Mouse (Mus musculus): Measurements from ENCODE around the gene Nradd. TPM values are rescaled to one million over a fixed set of nuclear protein-coding genes. Genes with fewer than 3 reads are reported as not detected.
A peak's percentile ranks its signal among the peaks of the same experiment; 100 is the strongest.

The Nradd gene
- total and polyA plus RNA-seq, 2 experiments from 2014 or later = 17.4 to 23.2 TPM

DNA sequence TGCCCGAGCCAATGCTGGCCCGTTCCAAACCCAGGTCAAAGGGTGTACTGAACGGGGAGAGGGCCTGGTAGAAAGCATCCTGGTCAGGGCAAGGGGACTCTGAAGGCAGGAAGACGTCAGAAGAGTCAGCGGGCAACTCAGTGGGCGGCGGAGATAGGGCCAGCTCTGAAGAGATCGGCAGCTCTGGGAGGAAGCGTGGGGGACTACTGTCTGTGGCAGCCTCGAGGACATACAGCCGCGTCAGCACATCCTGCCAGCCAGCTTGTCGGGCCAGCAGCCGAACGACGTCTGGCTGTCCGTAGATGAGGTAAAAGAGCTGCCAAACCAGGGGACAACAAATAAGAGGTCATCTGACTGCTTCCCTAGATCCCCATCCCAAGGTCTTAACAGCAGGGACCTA lies 9.6 kb upstream of the Nradd start:
- H3K36me3 ChIP-seq (ENCODE audit: insufficient read depth, low read length) = peaks cover 31% of the 10 kb centered on the region
- H3K27me3 ChIP-seq (ENCODE audit: insufficient read depth, low read length) = no peaks in the 10 kb centered on the region
- H3K9ac ChIP-seq (replicated peaks; ENCODE audit: low read length, poor library complexity, severe bottlenecking) = no peak overlapping the region
- TF ChIP-seq CTCF (IDR thresholded peaks at IDR 0.05) = no peak
- no peak overlapping the region for H3K27ac ChIP-seq (ENCODE audit: low read depth, low read length)
- H3K4me2 ChIP-seq (ENCODE audit: low read depth, low read length, poor library complexity, severe bottlenecking) = no peak overlapping the region
- no peaks in the 10 kb centered on the region for H3K9me3 ChIP-seq (ENCODE audit: low read length)
- DNase-seq (ENCODE audit: low spot score) (no peak), ATAC-seq (ENCODE audit: low FRiP score) (no peak)
- H3K4me1 ChIP-seq (ENCODE audit: insufficient read depth, low read length) = no peaks in the 10 kb centered on the region
- H3K4me3 ChIP-seq (ENCODE audit: low read depth, low read length) = no peak overlapping the region
- 81% methylated on average over 17 of the region's 17 CpGs for WGBS

DNA sequence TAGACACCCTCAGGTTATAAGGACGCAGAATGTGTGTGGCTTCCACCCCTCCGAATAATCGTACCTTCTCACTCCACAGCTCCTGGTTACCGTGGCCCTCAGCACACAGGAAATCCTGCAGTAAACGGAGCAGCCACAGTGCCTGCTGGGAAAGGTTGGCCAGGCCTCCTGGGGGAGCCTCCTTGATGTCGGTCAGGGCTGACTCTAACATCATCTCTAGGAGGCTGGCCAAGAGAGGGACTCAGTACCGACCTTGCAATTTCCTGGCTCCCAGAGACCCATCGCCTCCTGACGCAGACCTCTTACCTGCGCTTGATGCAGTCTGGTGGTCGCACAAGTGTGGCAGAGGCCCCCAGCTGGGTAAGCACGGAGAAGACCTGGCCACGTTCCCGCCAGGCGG lies 8.4 kb upstream of the Nradd start:
- Histone ChIP-seq H3K27me3 (ENCODE audit: insufficient read depth, low read length) (no peaks in the 10 kb centered on the region), H3K4me3 (ENCODE audit: low read depth, low read length) (no peak overlapping the region), H3K27ac (ENCODE audit: low read depth, low read length) (no peak overlapping the region), H3K36me3 (ENCODE audit: insufficient read depth, low read length) (peaks cover 30% of the 10 kb centered on the region), H3K4me2 (ENCODE audit: low read depth, low read length, poor library complexity, severe bottlenecking) (no peak overlapping the region), H3K9ac (replicated peaks; ENCODE audit: low read length, poor library complexity, severe bottlenecking) (no peak overlapping the region), H3K4me1 (ENCODE audit: insufficient read depth, low read length) (no peaks in the 10 kb centered on the region), H3K9me3 (ENCODE audit: low read length) (no peaks in the 10 kb centered on the region)
- no peak for ATAC-seq (ENCODE audit: low FRiP score)
- no peak for DNase-seq (ENCODE audit: low spot score)
- TF ChIP-seq CTCF (IDR thresholded peaks at IDR 0.05) = no peak
- WGBS = 86% methylated on average over 15 of the region's 15 CpGs

DNA sequence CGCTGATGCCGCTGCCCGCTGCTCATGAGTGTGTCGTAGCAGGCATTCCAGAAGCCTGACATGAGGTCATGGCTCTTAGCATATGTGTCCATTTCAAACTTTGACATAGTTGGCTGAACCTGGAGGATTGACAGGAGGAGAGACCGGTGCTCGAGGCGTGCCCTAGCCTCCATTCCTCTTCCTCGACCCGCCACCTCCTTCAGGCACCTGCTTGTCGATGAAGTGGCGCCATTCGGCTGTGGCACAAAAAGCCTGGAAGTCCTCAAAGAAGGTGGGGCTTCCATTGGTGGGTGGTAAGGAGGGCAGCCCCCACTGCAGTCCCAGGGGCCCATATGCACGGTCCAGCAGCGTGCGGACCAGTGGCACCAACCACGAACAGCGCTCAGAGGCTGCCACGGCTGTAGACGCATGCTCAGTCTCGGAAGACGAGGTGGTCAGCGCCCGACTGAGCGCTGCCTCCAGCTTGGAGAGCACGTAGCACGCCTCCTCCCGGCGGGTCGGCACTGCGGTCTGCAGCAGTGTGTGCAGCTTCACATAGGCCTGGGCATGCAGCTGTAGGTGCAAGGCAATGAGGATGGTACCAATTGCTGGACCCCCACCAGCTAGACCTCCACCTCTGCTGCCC lies 7.5 kb upstream of the Nradd start:
- DNase-seq (ENCODE audit: low spot score) (peak; percentile 35), ATAC-seq (ENCODE audit: low FRiP score) (0 out of 2 replicates have a peak, but pooled peaks have one; percentile 27)
- 27% methylated on average over 30 of the region's 30 CpGs for WGBS
- H3K27ac ChIP-seq (ENCODE audit: low read depth, low read length) = no peak overlapping the region
- no peaks in the 10 kb centered on the region for H3K27me3 ChIP-seq (ENCODE audit: insufficient read depth, low read length)
- H3K4me3 ChIP-seq (ENCODE audit: low read depth, low read length) = peak overlapping the region; percentile 2; the same call in 1 of the 2 replicates
- peak overlapping the region; percentile 28 for H3K4me2 ChIP-seq (ENCODE audit: low read depth, low read length, poor library complexity, severe bottlenecking)
- no peaks in the 10 kb centered on the region for H3K9me3 ChIP-seq (ENCODE audit: low read length)
- TF ChIP-seq CTCF (IDR thresholded peaks at IDR 0.05) = peak; percentile 41
- H3K36me3 ChIP-seq (ENCODE audit: insufficient read depth, low read length) = peaks cover 34% of the 10 kb centered on the region
- no peak overlapping the region for H3K9ac ChIP-seq (replicated peaks; ENCODE audit: low read length, poor library complexity, severe bottlenecking)
- no peaks in the 10 kb centered on the region for H3K4me1 ChIP-seq (ENCODE audit: insufficient read depth, low read length)

DNA sequence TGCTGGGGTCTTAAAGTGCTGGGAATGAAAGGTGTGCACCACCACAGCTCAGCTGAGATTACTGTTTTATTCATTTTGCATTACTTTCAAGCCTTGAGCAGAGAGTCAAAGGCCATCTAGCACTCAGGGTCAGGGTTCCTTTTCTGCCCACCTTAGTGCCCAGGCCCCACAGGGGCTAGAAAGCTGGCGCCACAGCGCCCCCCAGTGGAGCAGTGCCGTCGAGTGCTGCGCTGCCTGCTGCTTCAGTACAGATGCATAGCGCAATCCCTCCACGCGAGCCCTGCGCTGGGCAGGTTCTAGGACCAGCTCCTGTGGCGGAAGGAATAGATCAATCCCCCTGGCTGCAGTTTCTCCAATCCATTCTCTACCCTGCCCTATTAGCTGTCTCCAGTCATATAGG lies 6.9 kb upstream of the Nradd start:
- H3K9me3 ChIP-seq (ENCODE audit: low read length) = no peaks in the 10 kb centered on the region
- peak overlapping the region; percentile 2; the same call in 1 of the 2 replicates for H3K4me3 ChIP-seq (ENCODE audit: low read depth, low read length)
- DNase-seq (ENCODE audit: low spot score) = peak; percentile 81
- peaks cover 34% of the 10 kb centered on the region for H3K36me3 ChIP-seq (ENCODE audit: insufficient read depth, low read length)
- peak; percentile 76 for TF ChIP-seq CTCF (IDR thresholded peaks at IDR 0.05)
- H3K27ac ChIP-seq (ENCODE audit: low read depth, low read length) = no peak overlapping the region
- H3K4me2 ChIP-seq (ENCODE audit: low read depth, low read length, poor library complexity, severe bottlenecking) = peak overlapping the region; percentile 28
- WGBS = 26% methylated on average over 10 of the region's 10 CpGs
- no peak overlapping the region for H3K9ac ChIP-seq (replicated peaks; ENCODE audit: low read length, poor library complexity, severe bottlenecking)
- no peaks in the 10 kb centered on the region for H3K4me1 ChIP-seq (ENCODE audit: insufficient read depth, low read length)
- no peaks in the 10 kb centered on the region for H3K27me3 ChIP-seq (ENCODE audit: insufficient read depth, low read length)
- ATAC-seq (ENCODE audit: low FRiP score) = no peak; the same call in 1 of the 2 replicates

DNA sequence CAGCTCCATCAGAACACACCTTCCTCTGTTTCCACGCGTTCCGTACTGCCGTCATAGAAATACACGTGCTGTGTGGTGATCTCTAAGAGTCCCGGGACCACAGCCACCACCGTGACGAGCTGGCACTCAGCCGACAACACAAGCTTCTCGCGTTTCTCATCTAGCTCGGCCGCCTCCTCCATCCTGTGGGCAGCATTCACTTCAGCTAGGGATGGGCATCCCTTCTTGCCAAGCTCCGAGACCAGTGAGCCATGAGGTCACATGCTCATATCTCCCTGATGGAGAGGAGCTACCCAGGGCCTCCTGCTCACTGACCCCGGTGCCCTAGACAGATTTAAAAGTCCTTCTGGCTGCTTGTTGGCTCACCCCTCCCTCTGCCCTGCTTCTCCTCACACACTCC lies 5.9 kb upstream of the Nradd start:
- Histone ChIP-seq H3K27ac (ENCODE audit: low read depth, low read length) (no peak overlapping the region), H3K36me3 (ENCODE audit: insufficient read depth, low read length) (peaks cover 33% of the 10 kb centered on the region), H3K9ac (replicated peaks; ENCODE audit: low read length, poor library complexity, severe bottlenecking) (no peak overlapping the region), H3K4me1 (ENCODE audit: insufficient read depth, low read length) (peaks cover 2% of the 10 kb centered on the region), H3K4me3 (ENCODE audit: low read depth, low read length) (no peak overlapping the region), H3K4me2 (ENCODE audit: low read depth, low read length, poor library complexity, severe bottlenecking) (no peak overlapping the region), H3K9me3 (ENCODE audit: low read length) (no peaks in the 10 kb centered on the region), H3K27me3 (ENCODE audit: insufficient read depth, low read length) (no peaks in the 10 kb centered on the region)
- 94% methylated on average over 15 of the region's 15 CpGs for WGBS
- no peak for DNase-seq (ENCODE audit: low spot score)
- no peak for ATAC-seq (ENCODE audit: low FRiP score)
- TF ChIP-seq CTCF (IDR thresholded peaks at IDR 0.05) = no peak

DNA sequence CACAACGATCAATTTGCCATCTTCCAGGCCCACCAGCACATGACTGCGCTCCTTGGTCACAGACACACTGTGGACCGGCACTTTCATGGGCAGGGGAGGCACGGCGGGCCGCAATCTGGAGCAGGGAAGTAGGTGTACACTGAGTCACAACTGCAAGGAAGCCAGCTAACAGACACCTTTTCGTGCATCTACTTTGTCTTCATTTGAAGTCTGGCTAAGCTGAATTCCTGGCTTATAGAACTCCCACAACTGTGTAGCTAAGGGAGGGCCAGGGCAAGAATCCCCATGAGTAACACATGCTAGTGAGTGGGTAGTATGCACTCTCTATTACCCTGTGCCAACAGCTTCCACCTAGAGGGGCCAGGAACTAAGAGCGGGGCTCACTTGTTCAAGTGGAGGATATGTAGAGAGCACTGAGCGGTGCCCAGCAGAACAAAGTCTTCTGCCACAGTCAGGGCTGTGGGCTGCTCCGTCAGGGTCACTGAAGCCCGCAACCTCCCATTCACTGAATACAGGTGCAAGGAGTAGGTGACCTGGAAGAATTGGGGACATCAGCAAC lies 1.2 kb upstream of the Nradd start:
- Histone ChIP-seq H3K4me2 (ENCODE audit: low read depth, low read length, poor library complexity, severe bottlenecking) (peak overlapping the region; percentile 67), H3K9me3 (ENCODE audit: low read length) (no peaks in the 10 kb centered on the region), H3K4me3 (ENCODE audit: low read depth, low read length) (peak overlapping the region; percentile 38), H3K9ac (replicated peaks; ENCODE audit: low read length, poor library complexity, severe bottlenecking) (peak overlapping the region; percentile 50), H3K4me1 (ENCODE audit: insufficient read depth, low read length) (peaks cover 5% of the 10 kb centered on the region), H3K27ac (ENCODE audit: low read depth, low read length) (peak overlapping the region; percentile 74), H3K27me3 (ENCODE audit: insufficient read depth, low read length) (no peaks in the 10 kb centered on the region), H3K36me3 (ENCODE audit: insufficient read depth, low read length) (peaks cover 36% of the 10 kb centered on the region)
- 68% methylated on average over 11 of the region's 11 CpGs for WGBS
- DNase-seq (ENCODE audit: low spot score) (no peak), ATAC-seq (ENCODE audit: low FRiP score) (no peak)
- TF ChIP-seq CTCF (IDR thresholded peaks at IDR 0.05) = no peak

Measured in midbrain, postnatal 0 days (tissue).